Mouse (Mus musculus) forebrain, postnatal 0 days (tissue): ENCODE measurements at regions not wholly inside any gene's neighbourhood (a gene's known extent, or its start where the extent isn't known, plus 50 kb on each side); places are given as distances from the start of the nearest gene placed in this dataset.

Experiments used
- ATAC-seq: fragments of 200-750 bp; cut with Nextera tagmentation; 2 replicates; pipeline ENCODE4 v1.8.0; 2017; ENCODE audit warnings: mild to moderate bottlenecking, moderate library complexity
- DNase-seq: peaks from one replicate; pipeline ENCODE4 v3.0.0-alpha.2; 2015
- H3K27ac ChIP-seq: fragments of 300-500 bp; sonication (generic); 2 replicates; pipeline ENCODE4 v1.5.1; 2014; ENCODE audit warnings: low read depth, mild to moderate bottlenecking, antibody characterized with exemption, low read length, moderate library complexity, mixed read lengths
- H3K27me3 ChIP-seq: fragments of 300-500 bp; sonication (generic); 2 replicates; pipeline ENCODE4 v1.6.1; 2014; ENCODE audit warnings: mild to moderate bottlenecking, low read length, mixed read lengths; ENCODE audit not compliant: insufficient read depth
- H3K36me3 ChIP-seq: fragments of 300-500 bp; sonication (generic); 2 replicates; pipeline ENCODE4 v1.6.1; 2014; ENCODE audit warnings: mild to moderate bottlenecking, moderate library complexity; ENCODE audit not compliant: insufficient read depth
- H3K4me1 ChIP-seq: fragments of 300-500 bp; sonication (generic); 2 replicates; pipeline ENCODE4 v1.6.1; 2014; ENCODE audit warnings: antibody characterized with exemption; ENCODE audit not compliant: insufficient read depth
- H3K4me2 ChIP-seq: fragments of 300-500 bp; sonication (generic); 2 replicates; pipeline ENCODE4 v1.6.1; 2014; ENCODE audit warnings: low read depth, mild to moderate bottlenecking, moderate library complexity
- H3K4me3 ChIP-seq: fragments of 300-500 bp; sonication (generic); 2 replicates; pipeline ENCODE4 v1.5.1; 2014; ENCODE audit warnings: low read depth, low read length, mixed read lengths
- H3K9ac ChIP-seq: fragments of 300-500 bp; sonication (generic); 2 replicates; pipeline ENCODE4 v1.6.1; 2014; ENCODE audit warnings: mild to moderate bottlenecking
- H3K9me3 ChIP-seq: fragments of 300-500 bp; sonication (generic); 2 replicates; pipeline ENCODE4 v1.6.1; 2016; ENCODE audit warnings: low read length
- CTCF ChIP-seq: sonication (generic); IDR thresholded peaks from 2 replicates; pipeline ENCODE4 v1.5.1; 2016; ENCODE audit warnings: antibody characterized with exemption, control low read depth, low read depth
- WGBS: fragments of 180-500 bp; shearing (Covaris S2); extraction: QIAGEN DNeasy Blood & Tissue Kit; methylation state at CpG from one replicate; pipeline ENCODE4 v1.1.7; 2014; 5-methylcytosine and 5-hydroxymethylcytosine counted together

DNA sequence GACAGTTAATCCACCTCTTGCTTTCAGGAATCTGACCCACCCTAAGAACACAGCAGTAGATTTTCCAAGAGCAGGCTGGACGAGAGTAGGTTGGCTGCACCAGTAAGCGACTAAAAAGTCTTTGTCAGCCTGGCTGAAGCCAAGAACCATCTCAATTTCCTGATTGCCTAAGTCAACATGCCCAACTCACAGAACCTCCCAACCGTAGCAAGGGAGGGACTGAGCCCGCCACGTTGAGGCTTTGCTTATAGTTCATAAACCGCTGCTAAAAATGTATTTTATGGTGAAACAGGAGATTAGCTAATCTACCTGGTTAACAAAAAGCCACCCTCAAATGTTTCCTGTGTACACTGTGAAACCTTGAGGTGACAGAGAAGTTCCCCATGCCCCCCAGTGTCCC lies 115.4 kb upstream of the Tbl1xr1 start:
- H3K9ac ChIP-seq, result no peak overlapping the region
- H3K27me3 ChIP-seq, result no peaks in the 10 kb centered on the region
- no peak overlapping the region for H3K4me2 ChIP-seq
- H3K36me3 ChIP-seq, result no peaks in the 10 kb centered on the region
- no peak overlapping the region for H3K27ac ChIP-seq
- H3K4me3 ChIP-seq, result no peak overlapping the region
- TF ChIP-seq CTCF, result no peak
- 89% methylated on average over 6 of the region's 6 CpGs for WGBS
- no peaks in the 10 kb centered on the region for H3K4me1 ChIP-seq
- no peaks in the 10 kb centered on the region for H3K9me3 ChIP-seq
- no peak for DNase-seq
- ATAC-seq, result no peak

DNA sequence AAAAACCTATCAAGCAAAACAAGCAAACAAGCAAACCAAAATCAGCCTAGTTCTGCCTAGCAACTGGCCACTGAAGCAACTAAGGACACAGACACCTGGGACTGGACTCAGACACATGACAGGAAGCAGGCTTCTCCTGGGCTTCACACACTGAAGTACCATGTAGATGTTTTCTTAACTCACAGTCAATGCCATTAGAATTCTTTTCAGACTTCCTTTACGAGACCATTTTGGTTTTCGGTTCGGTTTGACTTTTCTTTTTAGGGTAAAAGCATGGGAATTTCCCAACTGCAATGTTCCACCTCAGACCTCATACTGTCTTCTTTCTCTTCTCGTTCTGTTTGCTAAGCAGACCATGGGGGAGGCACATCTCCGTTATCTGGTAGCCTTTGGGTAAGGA lies 114.7 kb upstream of the Tbl1xr1 start:
- H3K4me1 ChIP-seq, result no peaks in the 10 kb centered on the region
- H3K4me2 ChIP-seq, result no peak overlapping the region
- H3K9me3 ChIP-seq, result no peaks in the 10 kb centered on the region
- H3K27me3 ChIP-seq, result no peaks in the 10 kb centered on the region
- no peak overlapping the region for H3K9ac ChIP-seq
- ATAC-seq (no peak), DNase-seq (no peak)
- no peak for TF ChIP-seq CTCF
- 94% methylated on average over 5 of the region's 5 CpGs for WGBS
- no peaks in the 10 kb centered on the region for H3K36me3 ChIP-seq
- H3K4me3 ChIP-seq, result no peak overlapping the region
- no peak overlapping the region for H3K27ac ChIP-seq

DNA sequence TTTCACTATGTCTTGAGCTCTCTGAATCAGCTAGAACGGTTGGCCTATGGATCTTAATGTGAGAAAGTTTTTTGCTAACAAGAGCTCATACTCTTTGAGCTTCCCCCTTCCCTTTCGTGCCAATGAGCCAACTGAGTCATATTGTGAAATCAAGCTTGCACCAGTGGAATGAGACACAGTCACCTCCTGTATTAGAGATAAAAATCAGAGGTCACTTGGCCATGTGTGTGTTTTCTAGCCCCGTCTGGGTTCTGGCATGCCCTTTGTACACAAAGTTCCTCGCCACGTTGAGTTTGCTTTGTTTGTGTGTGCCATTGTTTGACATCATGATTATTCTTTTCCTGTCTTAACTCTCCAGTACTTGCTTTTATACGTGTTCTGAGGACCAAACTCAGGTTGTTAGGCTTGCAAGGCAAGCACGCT lies 114.1 kb upstream of the Tbl1xr1 start:
- H3K27ac ChIP-seq, result no peak overlapping the region
- no peak overlapping the region for H3K4me3 ChIP-seq
- TF ChIP-seq CTCF, result no peak
- no peak for DNase-seq
- H3K9ac ChIP-seq, result no peak overlapping the region
- no peak overlapping the region for H3K4me2 ChIP-seq
- WGBS, result 53% methylated on average over 7 of the region's 7 CpGs
- H3K9me3 ChIP-seq, result no peaks in the 10 kb centered on the region
- H3K36me3 ChIP-seq, result no peaks in the 10 kb centered on the region
- H3K27me3 ChIP-seq, result no peaks in the 10 kb centered on the region
- no peaks in the 10 kb centered on the region for H3K4me1 ChIP-seq
- ATAC-seq, result no peak

DNA sequence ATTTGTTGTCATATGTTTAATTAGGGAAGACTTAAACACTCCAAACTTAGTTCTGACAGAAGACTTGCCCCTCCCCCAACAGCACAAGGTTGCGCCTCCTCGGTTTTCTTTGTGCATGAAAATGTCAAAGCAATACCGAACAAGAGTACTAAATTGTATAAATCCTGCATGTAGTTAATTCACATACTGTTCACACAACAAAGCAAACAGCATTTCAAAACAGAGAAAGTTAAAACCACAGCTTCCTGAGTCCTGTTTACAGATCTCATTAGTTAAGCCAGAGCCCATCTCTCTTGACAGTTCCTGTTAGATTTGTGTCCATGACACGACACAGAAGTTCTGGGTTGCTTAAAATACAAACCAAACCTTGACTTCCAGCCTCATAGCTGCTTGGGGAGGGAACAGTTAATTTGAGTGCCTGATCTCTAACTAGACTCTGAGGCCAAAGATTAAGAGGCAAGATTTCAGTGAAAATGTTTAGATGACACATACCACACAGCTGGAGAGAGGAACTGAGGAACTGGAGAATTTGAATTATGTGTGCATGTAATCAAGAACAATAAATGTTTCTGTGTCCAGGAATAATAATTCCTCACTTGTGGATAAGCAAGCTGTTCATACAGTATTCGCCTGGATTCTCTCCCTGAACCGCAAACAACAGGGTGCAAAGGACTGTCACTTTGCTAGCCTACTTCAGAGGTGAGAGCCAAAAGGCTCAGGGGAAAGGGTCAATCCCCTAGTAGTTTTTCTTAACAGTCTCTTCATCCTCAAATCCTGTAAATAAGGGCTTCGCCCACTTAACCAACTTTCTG lies 113.3 kb upstream of the Tbl1xr1 start:
- H3K4me3 ChIP-seq, result no peak overlapping the region
- DNase-seq, result no peak
- no peaks in the 10 kb centered on the region for H3K27me3 ChIP-seq
- no peak overlapping the region for H3K4me2 ChIP-seq
- TF ChIP-seq CTCF, result no peak
- 31% methylated on average over 7 of the region's 7 CpGs for WGBS
- no peak overlapping the region for H3K9ac ChIP-seq
- H3K27ac ChIP-seq, result no peak overlapping the region
- H3K36me3 ChIP-seq, result no peaks in the 10 kb centered on the region
- no peak for ATAC-seq
- no peaks in the 10 kb centered on the region for H3K9me3 ChIP-seq
- no peaks in the 10 kb centered on the region for H3K4me1 ChIP-seq

DNA sequence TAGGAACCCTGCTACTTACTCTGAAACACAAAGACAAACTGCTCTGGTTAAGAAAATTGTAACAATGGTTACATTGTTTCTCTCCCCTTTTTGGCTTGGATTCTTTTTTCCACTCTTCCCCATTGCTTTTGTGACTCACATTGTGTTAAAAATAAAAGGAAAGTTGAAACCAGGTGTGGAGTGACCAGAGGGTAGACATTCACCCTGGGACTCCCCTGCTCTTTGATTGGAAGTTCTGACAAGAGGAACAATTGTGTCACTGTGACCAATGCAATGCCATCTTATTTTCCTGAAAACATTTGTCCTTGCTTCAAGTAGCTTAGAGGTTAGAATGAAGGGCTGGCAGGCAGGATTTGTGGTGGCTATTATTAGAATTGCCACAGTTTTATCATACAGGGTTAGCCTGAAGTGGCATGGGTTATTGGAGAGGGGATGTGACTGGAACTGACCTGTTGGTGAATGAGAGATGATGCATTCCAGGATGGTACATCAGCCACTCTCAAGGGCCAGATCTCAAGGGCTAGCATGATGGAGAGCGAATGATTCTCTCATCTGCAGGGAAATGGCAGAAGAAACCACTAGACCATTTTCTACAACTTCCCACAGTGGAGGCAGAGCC lies 112.6 kb upstream of the Tbl1xr1 start:
- H3K27me3 ChIP-seq, result no peaks in the 10 kb centered on the region
- ATAC-seq (no peak), DNase-seq (no peak)
- H3K27ac ChIP-seq, result no peak overlapping the region
- H3K4me2 ChIP-seq, result no peak overlapping the region
- no peak for TF ChIP-seq CTCF
- no peaks in the 10 kb centered on the region for H3K36me3 ChIP-seq
- H3K4me3 ChIP-seq, result no peak overlapping the region
- WGBS, result 97% methylated on average over 1 of the region's 1 CpGs
- H3K9me3 ChIP-seq, result no peaks in the 10 kb centered on the region
- no peak overlapping the region for H3K9ac ChIP-seq
- no peaks in the 10 kb centered on the region for H3K4me1 ChIP-seq

DNA sequence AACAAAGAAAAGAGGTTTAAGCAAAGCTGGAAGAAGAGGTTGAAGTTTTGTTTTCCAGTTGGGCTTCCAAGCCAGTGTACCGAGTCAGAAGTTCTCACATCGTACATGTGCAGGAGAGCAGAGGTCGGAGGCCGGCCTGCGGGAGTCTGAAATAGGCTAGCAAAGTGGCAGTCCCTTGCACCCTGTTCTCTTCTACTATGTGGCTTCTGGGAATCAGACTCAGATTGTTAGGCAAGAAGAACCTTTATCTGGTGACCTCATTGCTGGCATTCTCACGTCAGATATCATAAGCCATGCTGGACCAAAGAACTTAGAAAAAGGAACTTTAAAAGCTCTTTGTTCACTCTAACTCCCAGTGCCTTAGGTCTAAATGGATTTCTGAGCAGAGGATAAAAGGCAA lies 112.0 kb upstream of the Tbl1xr1 start:
- Histone ChIP-seq H3K27me3 (no peaks in the 10 kb centered on the region), H3K27ac (no peak overlapping the region), H3K4me2 (no peak overlapping the region), H3K4me3 (no peak overlapping the region), H3K4me1 (no peaks in the 10 kb centered on the region), H3K9me3 (no peaks in the 10 kb centered on the region), H3K36me3 (no peaks in the 10 kb centered on the region), H3K9ac (no peak overlapping the region)
- 88% methylated on average over 6 of the region's 6 CpGs for WGBS
- no peak for TF ChIP-seq CTCF
- ATAC-seq, result no peak
- DNase-seq, result no peak

DNA sequence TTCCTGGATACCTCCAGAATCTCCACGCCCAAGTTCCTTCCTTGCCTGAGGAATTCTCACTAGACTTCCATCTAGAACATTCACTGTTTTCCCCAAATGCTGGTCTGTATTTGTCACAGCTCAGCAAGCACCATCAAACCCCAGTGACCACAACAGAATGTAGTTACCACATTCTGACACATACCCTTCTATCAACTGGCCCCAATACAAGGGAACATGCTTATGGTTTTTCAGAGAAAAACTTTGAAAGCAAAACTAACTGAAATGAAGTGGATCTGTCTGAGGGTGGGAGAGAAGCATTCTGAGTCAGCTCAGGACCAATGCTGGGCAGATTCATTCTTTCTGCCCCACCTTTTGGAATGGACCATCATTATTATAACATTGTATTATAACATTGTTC lies 110.9 kb upstream of the Tbl1xr1 start:
- Histone ChIP-seq H3K4me2 (no peak overlapping the region), H3K9me3 (no peaks in the 10 kb centered on the region), H3K27me3 (no peaks in the 10 kb centered on the region), H3K36me3 (no peaks in the 10 kb centered on the region), H3K4me3 (no peak overlapping the region), H3K27ac (no peak overlapping the region), H3K4me1 (no peaks in the 10 kb centered on the region), H3K9ac (no peak overlapping the region)
- WGBS, result 97% methylated on average over 1 of the region's 1 CpGs
- DNase-seq, result no peak
- no peak for ATAC-seq
- no peak for TF ChIP-seq CTCF
